Mouse (Mus musculus) regulatory T cell (primary cell): ENCODE data around the gene Tmem161a.

ENCODE experiments used
- in situ Hi-C: fragments of 300-600 bp; cut with MboI, MseI; formaldehyde crosslinking; loops from one replicate; pipeline ENCODE4 v1.15.1; 2025; ENCODE audit warnings: high pct_unique_total_duplicates

Tmem161a gene

GRCm38 (mm10) chr8:70160015-70160414, 12.1 kb upstream of the Tmem161a start:
- in situ Hi-C loops = loop anchor here (10.0 kb wide), 1 partner anchor 235 kb away; no protein-coding TSS in a partner anchor

- in situ Hi-C loops = loop anchor here (10.0 kb wide), 1 partner anchor 239 kb away; no protein-coding TSS in a partner anchor
Measured at GRCm38 (mm10) chr8:70163316-70163715, 8.8 kb upstream of the Tmem161a start.

- in situ Hi-C loops = loop anchor here (10.0 kb wide), 1 partner anchor 242 kb away; no protein-coding TSS in a partner anchor
Measured at GRCm38 (mm10) chr8:70166504-70167110, 5.5 kb upstream of the Tmem161a start.

GRCm38 (mm10) chr8:70170116-70170515, 2.0 kb upstream of the Tmem161a start:
- in situ Hi-C loops = no loop called here

- in situ Hi-C loops = no loop called here
Measured at GRCm38 (mm10) chr8:70170748-70171147, 1.4 kb upstream of the Tmem161a start.

- in situ Hi-C loops = no loop called here
Measured at GRCm38 (mm10) chr8:70171240-70171639, 916 bp upstream of the Tmem161a start.

- in situ Hi-C loops = no loop called here
Measured at GRCm38 (mm10) chr8:70173320-70173719, 1.2 kb downstream of the Tmem161a start.

- in situ Hi-C loops = no loop called here
Measured at GRCm38 (mm10) chr8:70174079-70174478, 1.9 kb downstream of the Tmem161a start.

GRCm38 (mm10) chr8:70178231-70178630, 6.1 kb downstream of the Tmem161a start:
- in situ Hi-C loops = no loop called here

- in situ Hi-C loops = no loop called here
Measured at GRCm38 (mm10) chr8:70179082-70179481, 6.9 kb downstream of the Tmem161a start.

- in situ Hi-C loops = no loop called here
Measured at GRCm38 (mm10) chr8:70181212-70181902, 9.2 kb downstream of the Tmem161a start.

GRCm38 (mm10) chr8:70181903-70182252, 9.7 kb downstream of the Tmem161a start:
- in situ Hi-C loops = no loop called here

- in situ Hi-C loops = no loop called here
Measured at GRCm38 (mm10) chr8:70183194-70183593, 11.0 kb downstream of the Tmem161a start.

GRCm38 (mm10) chr8:70188707-70189106, 16.6 kb downstream of the Tmem161a start:
- in situ Hi-C loops = no loop called here

GRCm38 (mm10) chr8:70193238-70193637, 21.1 kb downstream of the Tmem161a start:
- in situ Hi-C loops = no loop called here

GRCm38 (mm10) chr8:70194191-70194590, 22.0 kb downstream of the Tmem161a start:
- in situ Hi-C loops = no loop called here

- in situ Hi-C loops = no loop called here
Measured at GRCm38 (mm10) chr8:70195762-70196161, 23.6 kb downstream of the Tmem161a start.

- in situ Hi-C loops = no loop called here
Measured at GRCm38 (mm10) chr8:70197603-70198002, 25.4 kb downstream of the Tmem161a start.

- in situ Hi-C loops = no loop called here
Measured at GRCm38 (mm10) chr8:70200098-70200681, 28.0 kb downstream of the Tmem161a start.

GRCm38 (mm10) chr8:70201417-70201816, 29.3 kb downstream of the Tmem161a start:
- in situ Hi-C loops = no loop called here

GRCm38 (mm10) chr8:70203072-70203471, 30.9 kb downstream of the Tmem161a start:
- in situ Hi-C loops = no loop called here

GRCm38 (mm10) chr8:70204757-70205156, 32.6 kb downstream of the Tmem161a start:
- in situ Hi-C loops = no loop called here

- in situ Hi-C loops = no loop called here
Measured at GRCm38 (mm10) chr8:70208130-70208529, 36.0 kb downstream of the Tmem161a start.
